Mouse (Mus musculus): ENCODE results near the gene Mark3.

Gene Mark3

GRCm38 (mm10) chr12:111703301-111703700, 129.0 kb downstream of the Mark3 start:
- DNase-seq = no peak

DNA sequence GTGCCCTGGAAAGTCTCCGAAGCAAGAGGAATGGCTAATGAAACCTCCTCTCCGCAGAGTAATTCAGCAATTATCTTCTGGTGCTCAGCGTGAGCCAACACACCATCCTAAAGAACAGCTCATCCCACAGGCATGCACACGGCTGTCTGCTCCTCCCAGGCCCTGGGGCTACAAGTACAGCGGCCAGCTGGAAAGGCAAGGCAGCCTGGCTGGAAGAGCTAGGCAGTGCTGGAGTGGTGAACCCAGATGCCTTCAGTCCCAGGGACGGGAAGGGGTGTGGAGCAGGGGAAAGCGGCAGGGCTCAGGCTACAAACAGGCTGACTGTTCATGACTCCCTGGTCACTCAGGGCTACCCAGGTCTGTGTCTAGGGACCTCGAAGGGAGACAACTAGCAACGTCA, 130.3 kb downstream of the Mark3 start:
- peak; percentile 66 to 85 for DNase-seq

GRCm38 (mm10) chr12:111705186-111705973, 131.1 kb downstream of the Mark3 start:
- DNase-seq = peak; percentile 78 to 90
